Mouse (Mus musculus): Measurements from ENCODE around the gene Btbd3. TPM values are rescaled to one million over a fixed set of nuclear protein-coding genes. Genes with fewer than 3 reads are reported as not detected.

Gene Btbd3
- polyA plus RNA-seq, 1 experiment: 3.2 TPM

DNA sequence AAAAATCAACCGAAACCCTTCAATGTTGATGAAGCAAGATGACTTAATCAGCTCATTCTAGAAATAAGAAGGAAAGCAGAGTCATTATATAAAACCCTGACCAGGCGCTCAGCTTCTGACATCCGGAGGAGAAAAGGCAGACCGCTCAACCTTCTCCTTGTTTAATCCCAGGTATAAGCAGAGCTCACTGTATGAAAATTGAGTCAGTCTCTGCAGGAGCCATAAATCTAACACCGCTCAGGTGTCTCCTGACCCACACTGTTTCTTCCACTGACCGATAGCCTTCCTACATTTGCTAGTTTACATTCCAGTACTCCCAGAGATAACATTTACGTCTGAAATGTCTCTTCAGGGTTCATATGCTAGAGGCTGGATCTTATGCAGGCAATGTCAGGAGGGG, 190.6 kb downstream of the Btbd3 start:
- DNase-seq: no peak
- TF ChIP-seq POLR2A (IDR thresholded peaks at IDR 0.05; ENCODE audit: control insufficient read depth, extremely low read depth, insufficient read depth, low read length, poor library complexity) (no peak), CTCF (IDR thresholded peaks at IDR 0.05; ENCODE audit: borderline replicate concordance, control insufficient read depth, extremely low read depth, insufficient read depth, low read length, poor library complexity) (no peak)
- no peaks in the 10 kb centered on the region for H3K27me3 ChIP-seq (ENCODE audit: control insufficient read depth, insufficient read depth, low read length)
- H3K4me1 ChIP-seq (replicated peaks; ENCODE audit: control insufficient read depth, insufficient read depth, low read length): no peaks in the 10 kb centered on the region
- no peak overlapping the region for H3K4me3 ChIP-seq (ENCODE audit: control insufficient read depth, insufficient read depth, low read length)
- no peak overlapping the region for H3K27ac ChIP-seq (ENCODE audit: control insufficient read depth, insufficient read depth, low read length)
- H3K36me3 ChIP-seq (ENCODE audit: control insufficient read depth, insufficient read depth, low read length): no peaks in the 10 kb centered on the region
- 95% methylated on average over 7 of the region's 7 CpGs for WGBS

DNA sequence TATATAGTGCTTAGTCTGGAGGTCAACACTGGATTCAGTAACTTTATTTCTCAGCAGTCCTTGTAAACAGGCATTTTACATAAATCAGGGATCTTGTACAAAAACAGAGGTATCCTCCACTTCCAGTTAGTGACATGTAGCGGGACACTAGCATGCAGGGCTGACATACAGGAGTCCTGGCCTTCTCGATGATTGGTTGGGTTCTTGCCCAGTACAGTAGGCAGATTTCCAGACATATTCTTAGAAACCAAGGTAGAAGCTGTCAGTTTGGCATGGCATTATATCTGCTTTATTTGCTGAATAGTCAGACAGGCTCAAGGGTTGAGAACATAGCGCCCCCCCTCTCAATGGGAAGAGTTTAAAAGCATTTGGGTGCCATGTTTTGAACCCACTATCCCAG, 191.3 kb downstream of the Btbd3 start:
- no peaks in the 10 kb centered on the region for H3K27me3 ChIP-seq (ENCODE audit: control insufficient read depth, insufficient read depth, low read length)
- H3K27ac ChIP-seq (ENCODE audit: control insufficient read depth, insufficient read depth, low read length): no peak overlapping the region
- no peaks in the 10 kb centered on the region for H3K36me3 ChIP-seq (ENCODE audit: control insufficient read depth, insufficient read depth, low read length)
- TF ChIP-seq CTCF (IDR thresholded peaks at IDR 0.05; ENCODE audit: borderline replicate concordance, control insufficient read depth, extremely low read depth, insufficient read depth, low read length, poor library complexity): no peak
- no peak for TF ChIP-seq POLR2A (IDR thresholded peaks at IDR 0.05; ENCODE audit: control insufficient read depth, extremely low read depth, insufficient read depth, low read length, poor library complexity)
- 97% methylated on average over 3 of the region's 3 CpGs for WGBS
- no peak for DNase-seq
- no peak overlapping the region for H3K4me3 ChIP-seq (ENCODE audit: control insufficient read depth, insufficient read depth, low read length)
- H3K4me1 ChIP-seq (replicated peaks; ENCODE audit: control insufficient read depth, insufficient read depth, low read length): no peaks in the 10 kb centered on the region

DNA sequence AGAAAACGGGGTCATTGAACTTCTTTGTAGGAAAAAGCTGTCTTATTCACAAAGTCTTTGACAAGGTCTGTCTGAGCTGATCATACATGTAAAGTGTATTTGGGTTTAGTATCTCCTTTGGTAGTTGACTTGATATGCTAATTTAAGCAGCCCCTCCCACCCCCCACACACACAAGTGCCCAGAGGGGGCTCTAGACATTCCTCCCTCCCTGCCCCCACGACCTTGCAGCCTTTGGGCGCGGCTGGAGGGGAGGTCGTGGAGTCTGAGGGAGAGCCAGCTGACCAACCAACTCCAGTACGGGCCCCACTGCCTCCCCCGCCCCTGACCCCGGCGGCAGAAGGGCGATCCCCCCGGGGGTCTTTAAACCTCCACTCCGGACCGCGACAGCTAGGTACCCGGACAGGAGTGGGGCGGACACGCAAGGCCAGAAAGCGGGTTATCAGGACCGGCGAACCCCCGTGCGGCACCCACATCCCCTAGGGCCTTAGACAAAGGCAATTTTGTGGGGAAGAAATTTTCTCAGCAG, 211.7 kb downstream of the Btbd3 start:
- no peak overlapping the region for H3K4me3 ChIP-seq (ENCODE audit: control insufficient read depth, insufficient read depth, low read length)
- H3K36me3 ChIP-seq (ENCODE audit: control insufficient read depth, insufficient read depth, low read length): no peaks in the 10 kb centered on the region
- no peak for DNase-seq
- no peak for TF ChIP-seq CTCF (IDR thresholded peaks at IDR 0.05; ENCODE audit: borderline replicate concordance, control insufficient read depth, extremely low read depth, insufficient read depth, low read length, poor library complexity)
- no peak for TF ChIP-seq POLR2A (IDR thresholded peaks at IDR 0.05; ENCODE audit: control insufficient read depth, extremely low read depth, insufficient read depth, low read length, poor library complexity)
- no peak overlapping the region for H3K27ac ChIP-seq (ENCODE audit: control insufficient read depth, insufficient read depth, low read length)
- no peaks in the 10 kb centered on the region for H3K4me1 ChIP-seq (replicated peaks; ENCODE audit: control insufficient read depth, insufficient read depth, low read length)
- H3K27me3 ChIP-seq (ENCODE audit: control insufficient read depth, insufficient read depth, low read length): no peaks in the 10 kb centered on the region
- 88% methylated on average over 22 of the region's 22 CpGs for WGBS

DNA sequence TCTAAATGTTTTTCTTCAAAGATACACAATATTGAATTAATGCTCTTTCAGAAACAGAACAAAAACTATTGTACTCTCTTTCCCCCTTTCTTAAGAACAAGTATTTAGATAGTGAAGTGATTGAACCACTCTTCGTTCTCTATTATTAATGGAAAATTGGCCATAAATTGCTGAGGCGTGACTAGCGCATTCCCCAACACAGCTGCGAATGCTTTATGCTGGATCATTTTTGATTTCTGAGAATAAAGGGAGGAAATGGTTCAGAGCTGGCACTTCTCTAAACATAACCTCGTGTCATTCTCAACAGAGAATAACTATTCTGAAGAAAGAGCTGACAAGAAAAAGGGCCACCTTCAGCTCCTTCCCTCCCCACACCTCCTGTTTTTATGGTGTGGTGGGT, 217.0 kb downstream of the Btbd3 start:
- no peak for TF ChIP-seq POLR2A (IDR thresholded peaks at IDR 0.05; ENCODE audit: control insufficient read depth, extremely low read depth, insufficient read depth, low read length, poor library complexity)
- no peak for TF ChIP-seq CTCF (IDR thresholded peaks at IDR 0.05; ENCODE audit: borderline replicate concordance, control insufficient read depth, extremely low read depth, insufficient read depth, low read length, poor library complexity)
- Histone ChIP-seq H3K27me3 (ENCODE audit: control insufficient read depth, insufficient read depth, low read length) (no peaks in the 10 kb centered on the region), H3K4me3 (ENCODE audit: control insufficient read depth, insufficient read depth, low read length) (no peak overlapping the region), H3K27ac (ENCODE audit: control insufficient read depth, insufficient read depth, low read length) (no peak overlapping the region), H3K4me1 (replicated peaks; ENCODE audit: control insufficient read depth, insufficient read depth, low read length) (no peaks in the 10 kb centered on the region), H3K36me3 (ENCODE audit: control insufficient read depth, insufficient read depth, low read length) (no peaks in the 10 kb centered on the region)
- no peak for DNase-seq
- 73% methylated on average over 5 of the region's 5 CpGs for WGBS

DNA sequence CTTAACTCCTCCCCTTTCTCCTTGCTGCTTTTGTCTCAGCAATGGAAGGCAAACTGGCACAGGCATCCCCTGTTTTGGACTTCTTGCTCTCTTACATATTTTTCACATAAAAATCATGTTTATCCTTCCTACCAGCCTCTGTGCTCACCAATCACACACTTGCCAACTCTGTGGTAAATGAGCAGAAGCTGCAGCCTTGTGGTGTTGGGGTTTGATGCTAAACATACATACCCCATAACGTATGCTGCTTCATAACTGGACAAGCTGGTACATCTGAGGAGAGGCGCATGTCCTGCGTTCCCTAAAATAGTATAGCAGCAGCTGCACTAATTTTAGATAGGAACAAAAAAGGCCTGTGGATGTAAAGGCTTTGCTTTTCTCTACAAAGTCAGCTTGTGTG, 220.1 kb downstream of the Btbd3 start:
- Histone ChIP-seq H3K27ac (ENCODE audit: control insufficient read depth, insufficient read depth, low read length) (no peak overlapping the region), H3K4me1 (replicated peaks; ENCODE audit: control insufficient read depth, insufficient read depth, low read length) (no peaks in the 10 kb centered on the region), H3K27me3 (ENCODE audit: control insufficient read depth, insufficient read depth, low read length) (no peaks in the 10 kb centered on the region), H3K4me3 (ENCODE audit: control insufficient read depth, insufficient read depth, low read length) (no peak overlapping the region), H3K36me3 (ENCODE audit: control insufficient read depth, insufficient read depth, low read length) (no peaks in the 10 kb centered on the region)
- WGBS: 91% methylated on average over 3 of the region's 3 CpGs
- no peak for TF ChIP-seq CTCF (IDR thresholded peaks at IDR 0.05; ENCODE audit: borderline replicate concordance, control insufficient read depth, extremely low read depth, insufficient read depth, low read length, poor library complexity)
- DNase-seq: no peak

DNA sequence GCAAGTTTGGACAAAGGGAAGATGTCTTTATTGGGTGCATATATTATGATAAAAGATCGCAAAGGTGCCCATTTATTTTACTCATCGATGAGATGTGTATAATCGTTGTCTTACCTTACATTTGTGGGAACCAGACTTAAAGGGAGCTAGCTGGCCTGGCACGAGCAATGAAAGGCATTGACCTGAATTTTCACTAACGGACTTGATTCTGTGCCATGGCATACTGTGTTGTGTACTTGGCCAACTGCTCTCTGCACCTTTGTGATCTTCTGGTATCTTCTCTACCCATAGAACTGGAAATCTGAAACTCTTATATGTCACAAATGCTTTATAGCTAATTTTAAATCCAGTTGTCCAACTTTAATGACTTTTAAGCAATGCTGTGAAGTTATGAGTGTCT, 220.9 kb downstream of the Btbd3 start:
- Histone ChIP-seq H3K4me3 (ENCODE audit: control insufficient read depth, insufficient read depth, low read length) (no peak overlapping the region), H3K36me3 (ENCODE audit: control insufficient read depth, insufficient read depth, low read length) (no peaks in the 10 kb centered on the region), H3K27me3 (ENCODE audit: control insufficient read depth, insufficient read depth, low read length) (no peaks in the 10 kb centered on the region), H3K4me1 (replicated peaks; ENCODE audit: control insufficient read depth, insufficient read depth, low read length) (no peaks in the 10 kb centered on the region), H3K27ac (ENCODE audit: control insufficient read depth, insufficient read depth, low read length) (no peak overlapping the region)
- DNase-seq: no peak
- TF ChIP-seq CTCF (IDR thresholded peaks at IDR 0.05; ENCODE audit: borderline replicate concordance, control insufficient read depth, extremely low read depth, insufficient read depth, low read length, poor library complexity): no peak
- TF ChIP-seq POLR2A (IDR thresholded peaks at IDR 0.05; ENCODE audit: control insufficient read depth, extremely low read depth, insufficient read depth, low read length, poor library complexity): no peak
- 96% methylated on average over 5 of the region's 5 CpGs for WGBS

DNA sequence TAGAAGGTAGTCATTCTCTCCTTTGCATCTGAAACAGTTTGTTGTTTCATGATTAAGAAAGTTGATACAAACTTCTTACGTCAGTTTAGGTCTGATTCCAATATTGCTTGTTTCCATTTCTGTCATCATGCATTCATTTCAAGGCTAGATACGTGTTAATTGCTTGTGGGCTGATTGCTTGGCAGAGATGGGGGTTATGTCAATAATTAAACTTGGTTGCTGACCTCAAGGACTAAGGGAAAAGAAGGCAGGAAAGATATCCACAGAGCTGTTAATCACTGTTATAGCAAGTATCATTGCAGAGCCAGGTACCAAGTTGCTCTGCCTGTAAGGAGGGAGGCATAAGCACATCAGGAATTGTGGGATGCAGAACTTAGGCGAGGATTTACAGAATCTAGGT, 226.2 kb downstream of the Btbd3 start:
- TF ChIP-seq CTCF (IDR thresholded peaks at IDR 0.05; ENCODE audit: borderline replicate concordance, control insufficient read depth, extremely low read depth, insufficient read depth, low read length, poor library complexity): no peak
- TF ChIP-seq POLR2A (IDR thresholded peaks at IDR 0.05; ENCODE audit: control insufficient read depth, extremely low read depth, insufficient read depth, low read length, poor library complexity): no peak
- no peak for DNase-seq
- H3K36me3 ChIP-seq (ENCODE audit: control insufficient read depth, insufficient read depth, low read length): no peaks in the 10 kb centered on the region
- WGBS: 89% methylated on average over 3 of the region's 3 CpGs
- no peak overlapping the region for H3K27ac ChIP-seq (ENCODE audit: control insufficient read depth, insufficient read depth, low read length)
- no peaks in the 10 kb centered on the region for H3K27me3 ChIP-seq (ENCODE audit: control insufficient read depth, insufficient read depth, low read length)
- H3K4me3 ChIP-seq (ENCODE audit: control insufficient read depth, insufficient read depth, low read length): no peak overlapping the region
- H3K4me1 ChIP-seq (replicated peaks; ENCODE audit: control insufficient read depth, insufficient read depth, low read length): no peaks in the 10 kb centered on the region
